Mouse (Mus musculus): Measurements from ENCODE around the gene Wasf2. TPM values are rescaled to one million over a fixed set of nuclear protein-coding genes. Genes with fewer than 3 reads are reported as not detected.
"Not testable (repeated sequence)": the region's sequence is repeated elsewhere in the genome, so short reads cannot be mapped to it uniquely, and the experiment has no call there.

The Wasf2 gene
- total and polyA plus RNA-seq, 2 experiments from 2014 or later: 11.3 to 24.1 TPM

DNA sequence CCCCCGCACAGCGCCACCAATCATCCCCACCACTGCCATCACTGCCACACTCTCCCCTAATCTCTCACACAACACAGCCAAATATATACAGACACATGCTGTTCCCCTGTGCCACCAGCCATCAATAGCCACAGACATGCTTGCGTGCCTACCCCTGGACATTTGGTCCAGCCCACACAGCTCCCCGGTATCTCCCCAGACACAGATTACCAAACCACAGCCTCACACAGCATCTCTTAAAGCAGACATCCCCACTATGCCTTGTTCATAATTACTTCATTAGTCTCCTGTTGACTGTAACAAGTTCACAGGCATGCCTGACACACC lies 38.9 kb upstream of the Wasf2 start:
- Histone ChIP-seq H3K4me2 (ENCODE audit: low read depth) (no peak overlapping the region; the same call in 1 of the 2 replicates), H3K27me3 (ENCODE audit: insufficient read depth, low read length) (no peaks in the 10 kb centered on the region), H3K4me3 (ENCODE audit: low read depth, low read length) (no peak overlapping the region), H3K9ac (no peak overlapping the region), H3K4me1 (ENCODE audit: insufficient read depth) (peaks cover 41% of the 10 kb centered on the region), H3K36me3 (ENCODE audit: insufficient read depth) (no peaks in the 10 kb centered on the region), H3K9me3 (ENCODE audit: low read length) (no peaks in the 10 kb centered on the region), H3K27ac (ENCODE audit: low read depth, low read length) (peak overlapping the region; percentile 90)
- no peak for TF ChIP-seq CTCF (IDR thresholded peaks at IDR 0.05; ENCODE audit: low read depth)
- DNase-seq (no peak), ATAC-seq (no peak)
- 45% methylated on average over 4 of the region's 4 CpGs for WGBS

DNA sequence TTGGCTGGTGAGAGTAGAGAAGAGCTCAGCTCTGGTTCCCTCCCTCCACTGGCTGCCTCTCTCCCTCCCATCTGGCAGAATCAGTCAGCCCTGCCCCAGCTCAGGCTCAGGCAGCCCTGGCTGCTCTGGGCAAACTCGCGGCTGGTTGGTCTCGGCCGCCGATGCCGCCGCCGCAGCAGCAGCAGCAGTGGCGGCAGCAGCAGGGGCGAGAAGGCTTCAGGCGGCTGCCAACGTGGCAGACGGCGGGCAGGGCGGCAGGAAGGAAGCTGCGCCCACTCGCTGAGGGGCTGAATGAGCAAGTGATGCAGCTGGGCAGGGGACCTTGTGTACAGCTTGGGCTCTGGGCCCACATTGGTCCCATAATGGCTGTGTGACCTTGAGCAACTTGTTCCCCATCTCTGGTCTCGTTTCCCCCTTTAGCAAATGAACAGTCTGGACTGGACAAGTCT lies 37.8 kb upstream of the Wasf2 start:
- H3K4me2 ChIP-seq (ENCODE audit: low read depth): peak overlapping the region; percentile 13; the same call in 1 of the 2 replicates
- no peaks in the 10 kb centered on the region for H3K27me3 ChIP-seq (ENCODE audit: insufficient read depth, low read length)
- TF ChIP-seq CTCF (IDR thresholded peaks at IDR 0.05; ENCODE audit: low read depth): 0 out of 2 replicates have a peak, but pooled peaks have one; percentile 11
- ATAC-seq (peak; percentile 42), DNase-seq (peak; percentile 75)
- no peaks in the 10 kb centered on the region for H3K36me3 ChIP-seq (ENCODE audit: insufficient read depth)
- H3K9ac ChIP-seq: no peak overlapping the region
- peaks cover 39% of the 10 kb centered on the region for H3K4me1 ChIP-seq (ENCODE audit: insufficient read depth)
- WGBS: 4% methylated on average over 18 of the region's 18 CpGs
- peak overlapping the region; percentile 90 for H3K27ac ChIP-seq (ENCODE audit: low read depth, low read length)
- no peaks in the 10 kb centered on the region for H3K9me3 ChIP-seq (ENCODE audit: low read length)
- no peak overlapping the region for H3K4me3 ChIP-seq (ENCODE audit: low read depth, low read length)

DNA sequence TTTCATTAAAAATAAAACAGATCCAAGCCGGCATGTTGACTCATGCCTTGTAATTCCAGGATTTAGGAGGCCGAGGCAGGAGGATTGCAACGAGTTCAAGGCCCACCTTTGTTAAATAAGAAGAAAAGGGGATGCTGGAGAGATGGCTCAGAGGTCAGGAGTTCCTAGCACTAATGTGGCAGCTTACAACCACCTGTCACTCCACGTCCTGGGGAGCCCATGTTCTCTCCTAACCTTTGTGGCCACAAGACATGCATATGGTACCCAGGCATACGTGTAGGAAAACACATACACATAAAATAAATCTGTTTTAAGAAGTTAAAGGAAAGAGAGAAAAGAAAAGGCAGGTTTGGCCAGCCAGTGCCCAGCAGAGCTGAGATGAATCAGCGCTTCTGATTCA lies 37.2 kb upstream of the Wasf2 start:
- Histone ChIP-seq H3K4me1 (ENCODE audit: insufficient read depth) (peaks cover 39% of the 10 kb centered on the region), H3K27ac (ENCODE audit: low read depth, low read length) (no peak overlapping the region), H3K27me3 (ENCODE audit: insufficient read depth, low read length) (no peaks in the 10 kb centered on the region), H3K9ac (no peak overlapping the region), H3K36me3 (ENCODE audit: insufficient read depth) (no peaks in the 10 kb centered on the region), H3K4me2 (ENCODE audit: low read depth) (no peak overlapping the region), H3K4me3 (ENCODE audit: low read depth, low read length) (no peak overlapping the region), H3K9me3 (ENCODE audit: low read length) (no peaks in the 10 kb centered on the region)
- TF ChIP-seq CTCF (IDR thresholded peaks at IDR 0.05; ENCODE audit: low read depth): no peak
- no peak for ATAC-seq
- 64% methylated on average over 6 of the region's 6 CpGs for WGBS
- no peak for DNase-seq

DNA sequence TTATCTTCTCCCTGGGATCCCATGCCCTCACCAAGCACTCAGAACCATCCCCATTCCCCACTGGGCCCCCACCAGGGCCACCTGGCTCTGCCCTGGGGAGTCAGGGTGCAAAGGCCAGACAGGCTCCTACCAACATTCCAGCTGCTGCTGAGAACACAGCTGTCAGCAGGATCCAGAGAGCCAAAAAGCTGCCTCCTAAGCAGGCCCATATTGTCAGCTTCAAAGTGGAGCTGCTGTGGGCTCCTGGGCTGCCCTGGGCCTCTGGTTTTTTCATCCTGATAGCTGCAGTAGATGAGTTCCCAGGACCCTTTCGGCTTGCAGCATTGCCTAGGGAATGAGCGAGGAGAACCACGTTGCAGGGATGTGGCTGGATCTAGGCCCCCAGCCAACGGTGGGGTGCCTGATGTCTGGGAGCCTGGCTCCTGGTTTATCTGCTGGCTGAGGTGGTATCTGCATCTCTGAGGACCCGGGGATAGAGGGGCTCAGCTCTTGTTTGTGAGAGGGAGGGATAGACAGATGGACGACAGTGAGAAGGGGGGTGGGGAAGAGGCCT lies 36.7 kb upstream of the Wasf2 start:
- H3K4me1 ChIP-seq (ENCODE audit: insufficient read depth): peaks cover 39% of the 10 kb centered on the region

DNA sequence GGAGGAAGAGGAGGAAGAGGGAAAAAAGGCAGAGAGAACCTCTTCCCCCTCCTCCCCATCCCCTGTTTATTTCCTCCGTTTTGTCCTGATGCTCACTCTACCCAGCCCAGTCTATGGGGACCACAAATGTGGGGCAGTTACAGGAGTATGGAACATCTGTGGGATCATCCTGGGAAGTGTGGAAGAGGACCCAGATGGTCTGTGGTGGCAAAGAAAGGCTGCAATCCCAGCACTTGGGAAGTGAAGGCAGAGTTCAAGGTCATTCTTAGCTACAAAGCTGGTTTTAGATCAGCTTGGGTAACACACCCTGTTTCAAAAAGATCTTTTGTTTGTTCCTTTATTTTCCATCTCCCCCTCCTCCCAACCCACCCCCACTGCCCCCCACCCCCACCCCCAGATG lies 36.0 kb upstream of the Wasf2 start:
- Histone ChIP-seq H3K27ac (ENCODE audit: low read depth, low read length) (no peak overlapping the region), H3K4me3 (ENCODE audit: low read depth, low read length) (no peak overlapping the region), H3K27me3 (ENCODE audit: insufficient read depth, low read length) (no peaks in the 10 kb centered on the region), H3K9me3 (ENCODE audit: low read length) (no peaks in the 10 kb centered on the region), H3K9ac (no peak overlapping the region), H3K4me2 (ENCODE audit: low read depth) (no peak overlapping the region), H3K36me3 (ENCODE audit: insufficient read depth) (no peaks in the 10 kb centered on the region), H3K4me1 (ENCODE audit: insufficient read depth) (peaks cover 39% of the 10 kb centered on the region)
- no peak for ATAC-seq
- TF ChIP-seq CTCF (IDR thresholded peaks at IDR 0.05; ENCODE audit: low read depth): no peak
- 46% methylated on average over 1 of the region's 1 CpGs for WGBS
- DNase-seq: no peak

More for the DNA sequence above, 36.7 kb upstream of the Wasf2 start:
- 20% methylated on average over 6 of the region's 6 CpGs for WGBS
- Histone ChIP-seq H3K4me3 (ENCODE audit: low read depth, low read length) (no peak overlapping the region), H3K9ac (no peak overlapping the region), H3K27ac (ENCODE audit: low read depth, low read length) (peak overlapping the region; percentile 6; the same call in 1 of the 2 replicates), H3K4me2 (ENCODE audit: low read depth) (no peak overlapping the region), H3K9me3 (ENCODE audit: low read length) (no peaks in the 10 kb centered on the region), H3K36me3 (ENCODE audit: insufficient read depth) (no peaks in the 10 kb centered on the region), H3K27me3 (ENCODE audit: insufficient read depth, low read length) (no peaks in the 10 kb centered on the region)
- no peak for TF ChIP-seq CTCF (IDR thresholded peaks at IDR 0.05; ENCODE audit: low read depth)
- ATAC-seq: no peak
- no peak for DNase-seq

DNA sequence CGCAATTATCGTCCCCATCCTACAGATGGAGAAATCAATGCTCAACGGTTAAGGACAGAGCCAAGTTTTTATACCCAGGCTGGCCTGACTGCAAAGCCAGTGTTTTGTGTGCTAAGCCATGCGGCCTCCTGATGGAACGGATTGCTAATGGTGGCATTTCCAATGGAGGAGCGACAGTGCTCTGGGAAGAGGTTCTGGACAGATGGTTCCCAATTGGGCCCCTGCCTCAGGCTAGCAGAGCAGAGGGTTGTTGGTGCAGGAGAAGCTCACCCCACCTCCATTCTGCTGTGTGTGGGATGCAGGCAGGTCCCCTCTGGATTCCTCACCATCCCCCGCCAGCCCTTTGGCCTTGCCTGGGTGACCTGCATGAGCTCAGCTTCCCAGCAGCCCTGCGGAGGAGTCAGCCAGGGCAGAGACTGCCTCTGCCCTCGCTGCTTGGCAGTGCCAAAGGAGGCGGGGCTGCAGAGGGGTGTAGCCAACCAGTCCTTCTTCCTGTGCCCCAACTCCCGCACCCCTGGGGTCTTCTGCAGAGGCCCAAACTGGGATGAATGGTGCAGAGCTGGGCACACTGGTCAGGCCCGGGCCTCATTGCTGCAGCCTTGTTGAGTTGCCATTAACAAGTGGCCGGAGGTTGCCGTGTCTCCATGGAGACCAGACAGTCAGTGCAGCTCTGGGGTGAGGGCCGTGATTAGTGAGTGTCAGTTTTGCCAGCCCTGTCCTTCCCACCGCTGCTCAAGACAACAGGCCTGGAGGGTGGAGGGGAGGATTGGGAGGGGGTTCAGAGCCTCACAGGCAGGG lies 35.2 kb upstream of the Wasf2 start:
- Histone ChIP-seq H3K4me2 (ENCODE audit: low read depth) (peak overlapping the region; percentile 31), H3K27ac (ENCODE audit: low read depth, low read length) (peak overlapping the region; percentile 88), H3K4me3 (ENCODE audit: low read depth, low read length) (no peak overlapping the region; the same call in 1 of the 2 replicates), H3K36me3 (ENCODE audit: insufficient read depth) (no peaks in the 10 kb centered on the region), H3K27me3 (ENCODE audit: insufficient read depth, low read length) (no peaks in the 10 kb centered on the region), H3K9ac (0 out of 2 replicates have a peak overlapping the region, but pooled peaks have one; percentile 4), H3K9me3 (ENCODE audit: low read length) (no peaks in the 10 kb centered on the region), H3K4me1 (ENCODE audit: insufficient read depth) (peaks cover 33% of the 10 kb centered on the region)
- peak; percentile 70 for DNase-seq
- no peak for TF ChIP-seq CTCF (IDR thresholded peaks at IDR 0.05; ENCODE audit: low read depth)
- WGBS: 22% methylated on average over 15 of the region's 16 CpGs
- ATAC-seq: peak; percentile 51

DNA sequence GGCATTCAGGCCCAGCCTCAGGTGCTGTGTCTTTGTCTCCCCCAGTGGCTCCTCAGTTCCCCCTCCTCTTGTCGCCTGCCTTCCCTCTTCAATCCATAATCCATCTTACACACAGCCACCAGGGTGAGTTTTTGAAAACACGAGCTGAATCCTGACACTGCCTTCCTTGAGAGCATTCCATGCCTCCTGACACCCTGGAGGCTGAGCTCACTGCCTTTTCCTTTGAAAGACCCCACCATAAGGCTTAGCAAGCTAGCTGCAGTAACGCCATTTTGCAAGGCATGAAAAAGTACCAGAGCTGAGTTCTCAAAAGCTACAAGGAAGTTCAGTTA lies 34.6 kb upstream of the Wasf2 start:
- 0 out of 2 replicates have a peak overlapping the region, but pooled peaks have one; percentile 4 for H3K9ac ChIP-seq

DNA sequence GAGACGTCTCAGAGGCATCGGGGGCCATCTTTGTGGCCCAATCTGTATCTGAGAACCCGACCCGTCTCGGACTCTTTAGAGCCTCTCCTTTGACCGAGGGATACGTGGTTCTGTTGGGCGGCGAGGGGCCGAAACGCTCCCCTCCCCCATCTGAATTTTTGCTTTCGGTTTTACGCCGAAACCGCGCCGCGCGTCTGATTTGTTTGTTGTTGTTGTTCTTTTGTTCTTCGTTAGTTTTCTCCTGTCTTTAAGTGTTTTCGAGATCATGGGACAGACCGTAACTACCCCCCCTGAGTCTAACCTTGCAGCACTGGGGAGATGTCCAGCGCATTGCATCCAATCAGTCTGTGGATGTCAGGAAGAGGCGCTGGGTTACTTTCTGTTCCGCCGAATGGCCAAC lies 33.6 kb upstream of the Wasf2 start:
- not testable (repeated sequence) for H3K27me3 ChIP-seq (ENCODE audit: insufficient read depth, low read length); H3K4me2 ChIP-seq (ENCODE audit: low read depth); H3K9ac ChIP-seq; ATAC-seq; H3K9me3 ChIP-seq (ENCODE audit: low read length); H3K27ac ChIP-seq (ENCODE audit: low read depth, low read length); H3K36me3 ChIP-seq (ENCODE audit: insufficient read depth); DNase-seq
- 0% methylated on average over 11 of the region's 26 CpGs for WGBS
- Histone ChIP-seq H3K4me1 (ENCODE audit: insufficient read depth) (peaks cover 19% of the 10 kb centered on the region), H3K4me3 (ENCODE audit: low read depth, low read length) (peak overlapping the region; percentile 24; the same call in 1 of the 2 replicates)

More for the DNA sequence above, 34.6 kb upstream of the Wasf2 start:
- H3K9me3 ChIP-seq (ENCODE audit: low read length); H3K4me3 ChIP-seq (ENCODE audit: low read depth, low read length); H3K36me3 ChIP-seq (ENCODE audit: insufficient read depth); DNase-seq; H3K27me3 ChIP-seq (ENCODE audit: insufficient read depth, low read length): not testable (repeated sequence)
- peak; percentile 47 for ATAC-seq
- Histone ChIP-seq H3K4me1 (ENCODE audit: insufficient read depth) (peaks cover 28% of the 10 kb centered on the region), H3K4me2 (ENCODE audit: low read depth) (peak overlapping the region; percentile 31), H3K27ac (ENCODE audit: low read depth, low read length) (peak overlapping the region; percentile 88)
- 5% methylated on average over 3 of the region's 3 CpGs for WGBS
- peak; percentile 50 for TF ChIP-seq CTCF (IDR thresholded peaks at IDR 0.05; ENCODE audit: low read depth)

All from forebrain, postnatal 0 days (tissue).